Mouse (Mus musculus): ENCODE measurements around the gene Lrrc42.

Gene Lrrc42

DNA sequence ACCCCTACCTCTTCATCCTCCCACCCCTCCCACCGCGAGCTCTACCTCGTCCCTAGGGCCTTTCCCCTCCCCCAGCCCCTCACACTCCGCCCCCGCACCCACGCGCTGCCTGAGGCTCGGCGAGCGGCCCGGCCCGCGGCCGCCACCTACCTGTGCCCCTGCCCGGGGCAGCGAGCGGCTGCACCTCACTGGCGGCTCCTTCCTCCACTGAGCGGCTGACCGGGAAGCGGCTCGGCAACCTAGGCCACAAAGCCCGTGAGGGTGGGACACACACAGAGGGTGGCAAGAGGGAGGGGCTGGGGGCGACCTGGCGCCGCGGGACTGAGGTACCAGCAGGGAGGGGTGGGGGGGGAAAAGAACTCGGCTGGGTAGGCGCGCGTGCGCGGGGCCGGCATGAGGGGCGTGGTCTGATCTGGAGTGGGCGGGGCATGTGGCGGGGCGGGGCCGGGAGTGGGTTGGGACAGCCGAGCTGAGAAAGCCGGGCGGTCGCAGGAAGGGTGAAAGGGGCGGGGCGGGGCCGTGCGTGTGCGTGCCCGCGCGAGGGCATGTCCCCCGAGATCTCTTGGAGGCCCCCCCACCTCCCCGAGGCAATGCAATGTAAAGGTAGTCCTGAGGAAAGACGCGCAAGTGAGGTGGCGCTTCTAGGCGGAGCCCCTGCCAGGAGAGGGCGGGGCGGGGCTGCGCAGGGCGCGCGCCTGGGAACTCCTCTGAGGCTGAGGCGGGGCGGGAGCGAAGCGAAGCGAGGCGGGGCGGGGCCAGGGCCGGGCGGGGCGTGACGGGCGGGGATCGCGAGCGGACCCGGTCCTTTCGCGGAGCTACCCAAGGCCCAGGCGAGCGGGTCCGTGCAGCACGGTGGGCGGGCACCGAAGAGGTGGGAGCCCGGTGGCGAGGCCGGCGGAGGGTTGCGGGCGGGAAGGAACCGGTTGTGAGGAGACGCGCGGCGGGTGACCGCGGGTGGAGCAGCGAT, at the start of gene Lrrc42, which contains the start of gene Hspb11:
Gene Lrrc42 (minus strand): TSS at position 408 of the 967 bp plus-strand sequence.
Gene Hspb11 (plus strand): TSS at position 469 of the 967 bp plus-strand sequence.
- in situ Hi-C loops (cut with MboI; ENCODE audit: unreplicated experiment in 2 of 2), result loop anchor here (5.0 kb wide), 3 partner anchors 59 to 99 kb away; partner anchors contain the start of gene Yipf1 (in 2 of the 2)

DNA sequence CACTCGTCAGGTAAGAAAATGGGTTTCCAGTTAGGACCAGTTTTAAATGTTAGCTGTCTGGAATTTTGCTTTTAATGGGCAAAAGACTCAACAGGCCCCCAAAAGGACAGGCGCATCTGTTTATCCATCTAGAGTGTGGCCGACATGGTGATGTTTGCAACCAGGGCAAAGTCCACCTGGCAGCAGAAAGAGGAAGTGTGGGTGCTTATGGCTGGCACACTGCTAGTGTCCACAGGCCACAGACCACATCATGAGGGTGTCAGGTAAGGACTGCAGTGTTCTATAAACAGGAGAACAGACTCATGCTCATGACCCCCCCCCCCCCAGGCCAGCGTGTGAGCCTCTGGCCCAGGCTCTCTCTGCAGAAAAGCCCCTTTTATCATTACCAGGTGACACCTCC, 49.5 kb upstream of the Lrrc42 start:
- in situ Hi-C loops (cut with MboI; ENCODE audit: unreplicated experiment in 2 of 2), result no loop called here

GRCm38 (mm10) chr4:107302221-107302620, 48.9 kb upstream of the Lrrc42 start:
- in situ Hi-C loops (cut with MboI; ENCODE audit: unreplicated experiment in 2 of 2), result no loop called here

GRCm38 (mm10) chr4:107300902-107301555, 47.7 kb upstream of the Lrrc42 start:
- in situ Hi-C loops (cut with MboI; ENCODE audit: unreplicated experiment in 2 of 2), result no loop called here

DNA sequence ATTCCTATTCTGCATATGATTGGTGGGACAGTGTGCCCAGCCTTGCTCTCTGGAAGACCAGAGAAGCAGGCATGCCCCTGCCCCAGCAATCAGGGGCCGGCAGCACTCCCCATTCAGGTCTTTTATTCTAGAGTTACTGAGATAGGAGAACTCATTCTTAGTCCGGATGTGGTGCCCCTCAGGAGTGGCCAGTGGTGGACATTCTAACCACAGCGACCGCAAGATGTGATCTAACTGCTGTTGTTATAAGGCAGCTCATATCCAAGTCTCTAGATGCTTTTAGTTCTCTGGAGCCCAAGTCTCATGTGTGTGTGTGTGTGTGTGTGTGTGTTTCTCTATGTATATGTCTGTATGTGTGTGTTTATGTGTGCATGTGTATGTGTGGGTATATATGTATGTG, 47.0 kb upstream of the Lrrc42 start:
- in situ Hi-C loops (cut with MboI; ENCODE audit: unreplicated experiment in 2 of 2), result no loop called here

GRCm38 (mm10) chr4:107299779-107300340, 46.5 kb upstream of the Lrrc42 start:
- in situ Hi-C loops (cut with MboI; ENCODE audit: unreplicated experiment in 2 of 2), result no loop called here

DNA sequence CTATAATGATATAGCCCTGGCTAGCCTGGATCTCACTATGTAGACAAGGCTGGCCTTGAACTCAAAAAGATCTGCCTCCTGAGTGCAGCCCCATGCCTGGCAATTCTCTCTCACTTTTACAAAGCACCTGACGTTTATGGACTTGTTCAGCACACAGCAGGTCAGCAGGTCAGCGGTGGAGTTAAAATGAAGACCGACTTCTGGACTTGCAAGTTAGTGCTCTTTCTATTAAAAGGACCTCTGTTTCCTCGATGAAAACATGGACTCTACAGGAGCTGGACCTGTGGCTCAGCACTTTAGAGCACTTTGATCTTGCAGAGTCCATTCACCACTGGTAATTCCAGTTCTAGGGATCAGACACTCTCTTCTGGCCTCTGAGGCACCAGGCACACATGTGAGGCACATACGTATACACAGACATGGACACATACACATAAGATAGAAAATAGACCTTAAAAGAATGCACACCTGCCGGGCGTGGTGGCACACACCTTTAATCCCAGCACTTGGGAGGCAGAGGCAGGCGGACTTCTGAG, 44.8 kb upstream of the Lrrc42 start:
- in situ Hi-C loops (cut with MboI; ENCODE audit: unreplicated experiment in 2 of 2), result no loop called here

- in situ Hi-C loops (cut with MboI; ENCODE audit: unreplicated experiment in 2 of 2), result no loop called here
Observed at GRCm38 (mm10) chr4:107292273-107292662, 38.9 kb upstream of the Lrrc42 start.

DNA sequence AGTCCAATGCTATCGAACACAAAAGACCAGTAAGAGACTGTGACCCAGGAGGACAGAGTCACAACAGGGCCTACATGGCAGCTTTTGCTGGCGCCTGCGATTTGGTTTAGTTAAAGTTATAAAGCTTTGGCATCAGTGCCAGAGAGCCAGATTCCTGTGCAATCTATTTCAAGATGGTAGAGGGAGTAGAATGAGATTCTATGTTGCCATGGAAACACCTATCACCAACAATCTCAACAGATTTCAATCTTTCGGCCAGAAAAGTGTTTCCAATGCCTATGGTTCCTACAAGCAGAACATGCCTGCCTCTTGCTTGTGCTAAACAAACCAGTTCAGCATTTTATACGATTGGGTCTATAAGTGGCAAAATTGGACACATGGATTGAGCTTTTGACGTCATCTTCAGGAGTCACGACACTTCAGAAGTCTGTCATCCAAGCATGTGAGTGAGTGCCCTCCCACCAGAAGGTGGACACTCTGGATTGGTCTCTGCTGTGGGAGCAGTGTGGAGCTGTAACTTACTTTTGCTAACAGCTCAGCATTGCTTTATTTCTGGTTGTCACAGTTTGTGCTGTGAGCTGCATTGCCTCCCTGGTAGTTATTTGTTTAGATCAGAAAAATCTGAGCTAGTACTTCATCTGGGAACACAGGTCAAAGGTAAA, 38.4 kb upstream of the Lrrc42 start:
- in situ Hi-C loops (cut with MboI; ENCODE audit: unreplicated experiment in 2 of 2), result no loop called here

GRCm38 (mm10) chr4:107287517-107287916, 34.2 kb upstream of the Lrrc42 start:
- in situ Hi-C loops (cut with MboI; ENCODE audit: unreplicated experiment in 2 of 2), result no loop called here

DNA sequence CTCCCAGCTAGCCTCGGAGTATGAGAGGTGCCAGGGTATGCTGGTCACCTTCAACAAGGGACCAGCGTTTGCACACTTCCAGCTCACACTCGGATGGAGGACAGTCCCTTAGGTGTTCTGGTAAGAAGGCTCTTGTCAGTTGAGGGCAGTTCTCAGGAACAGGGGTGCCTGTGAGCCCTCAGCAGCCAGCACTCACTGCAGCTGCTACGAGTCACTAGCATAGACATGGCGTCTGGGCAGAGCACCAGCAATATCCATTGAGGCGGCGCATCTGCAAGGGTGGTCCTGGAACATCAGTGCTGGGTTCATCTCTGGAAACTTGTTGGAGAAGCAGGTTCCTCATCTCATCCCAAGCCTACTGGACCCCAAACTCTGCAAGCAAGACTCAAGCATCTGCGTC, 33.1 kb upstream of the Lrrc42 start:
- in situ Hi-C loops (cut with MboI; ENCODE audit: unreplicated experiment in 2 of 2), result no loop called here

DNA sequence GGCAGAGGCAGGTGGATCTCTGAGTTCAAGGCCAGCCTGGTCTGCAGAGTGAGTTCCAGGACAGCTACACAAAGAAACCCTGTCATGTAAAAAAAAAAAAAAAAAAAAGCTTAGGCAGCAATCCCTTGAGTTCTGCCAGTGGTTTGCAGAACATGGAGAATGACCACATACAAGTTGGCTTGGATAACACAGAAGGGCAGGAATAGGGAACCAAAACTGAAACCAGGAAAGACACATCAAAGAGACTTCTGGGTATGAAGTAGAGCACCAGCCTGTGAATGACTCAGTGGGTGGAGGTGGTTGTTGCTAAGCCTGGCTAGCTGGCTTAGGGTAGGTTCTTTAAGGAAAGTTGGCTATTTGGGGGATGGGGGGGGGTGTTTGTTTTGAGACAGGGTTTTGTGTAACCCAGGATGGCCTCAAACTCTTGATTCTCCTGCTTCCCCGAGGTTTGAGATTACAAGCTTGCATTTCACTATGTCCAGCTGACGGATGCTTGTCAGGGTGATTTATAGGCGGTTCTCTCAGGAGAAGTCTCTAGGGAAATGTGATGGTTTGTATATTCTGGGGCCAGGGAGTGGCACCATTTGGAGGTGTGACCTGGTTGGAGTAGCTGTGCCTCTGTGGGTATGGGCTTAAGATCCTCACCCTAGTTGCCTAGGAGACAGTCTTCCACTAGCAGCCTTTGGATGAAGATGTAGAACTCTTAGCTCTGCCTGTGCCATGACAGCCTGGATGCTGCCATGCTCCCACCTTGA, 32.3 kb upstream of the Lrrc42 start:
- in situ Hi-C loops (cut with MboI; ENCODE audit: unreplicated experiment in 2 of 2), result no loop called here

GRCm38 (mm10) chr4:107280843-107281475, 27.6 kb upstream of the Lrrc42 start:
- in situ Hi-C loops (cut with MboI; ENCODE audit: unreplicated experiment in 2 of 2), result no loop called here

DNA sequence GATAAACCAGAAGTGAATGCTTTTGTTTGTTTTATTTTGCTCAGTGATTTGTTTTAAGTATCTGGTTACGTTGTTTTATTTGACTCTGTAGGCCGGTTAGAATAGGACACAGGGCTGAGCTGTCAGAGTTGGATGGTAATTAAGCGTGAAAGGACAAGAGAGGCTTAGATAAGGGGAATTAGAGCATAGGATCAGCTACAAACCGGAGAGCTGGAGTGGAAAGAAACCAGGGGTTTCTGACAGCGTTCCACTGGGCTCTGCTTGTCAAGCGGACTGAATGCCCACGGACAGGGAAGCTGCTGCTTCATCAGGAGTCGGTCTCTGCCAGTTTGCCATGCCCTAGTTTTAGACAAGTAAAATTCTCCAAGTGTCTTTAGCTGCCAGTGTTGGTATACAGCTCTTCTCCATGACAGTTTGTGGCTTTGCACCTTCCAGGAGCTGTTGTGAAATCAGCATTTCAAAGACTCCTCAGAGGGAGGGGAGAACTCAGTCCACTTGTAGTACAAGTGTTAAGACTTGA, 24.9 kb upstream of the Lrrc42 start:
- in situ Hi-C loops (cut with MboI; ENCODE audit: unreplicated experiment in 2 of 2), result no loop called here

- in situ Hi-C loops (cut with MboI; ENCODE audit: unreplicated experiment in 2 of 2), result no loop called here
Observed at GRCm38 (mm10) chr4:107274511-107274910, 21.2 kb upstream of the Lrrc42 start.

DNA sequence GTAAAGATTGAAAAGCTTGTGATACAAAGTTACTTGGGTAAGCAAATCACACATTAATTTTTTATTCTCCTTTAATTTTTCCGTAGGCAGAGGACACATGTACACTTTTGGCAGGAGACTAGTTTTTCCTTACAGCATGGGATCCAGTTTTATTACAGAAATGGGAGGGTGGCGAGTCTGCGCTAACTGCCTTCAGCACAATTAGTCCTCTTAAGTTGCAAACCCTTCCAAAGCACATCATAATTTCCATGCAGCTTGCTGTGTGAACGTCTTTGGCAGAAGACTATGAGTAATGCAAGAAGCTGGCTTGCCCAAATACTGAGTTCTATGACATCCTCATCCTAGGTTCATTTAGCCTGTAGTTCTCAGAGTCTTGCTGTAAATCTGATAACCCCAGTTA, 20.4 kb upstream of the Lrrc42 start:
- in situ Hi-C loops (cut with MboI; ENCODE audit: unreplicated experiment in 2 of 2), result no loop called here

- in situ Hi-C loops (cut with MboI; ENCODE audit: unreplicated experiment in 2 of 2), result no loop called here
Observed at GRCm38 (mm10) chr4:107260001-107260400, 6.7 kb upstream of the Lrrc42 start.

DNA sequence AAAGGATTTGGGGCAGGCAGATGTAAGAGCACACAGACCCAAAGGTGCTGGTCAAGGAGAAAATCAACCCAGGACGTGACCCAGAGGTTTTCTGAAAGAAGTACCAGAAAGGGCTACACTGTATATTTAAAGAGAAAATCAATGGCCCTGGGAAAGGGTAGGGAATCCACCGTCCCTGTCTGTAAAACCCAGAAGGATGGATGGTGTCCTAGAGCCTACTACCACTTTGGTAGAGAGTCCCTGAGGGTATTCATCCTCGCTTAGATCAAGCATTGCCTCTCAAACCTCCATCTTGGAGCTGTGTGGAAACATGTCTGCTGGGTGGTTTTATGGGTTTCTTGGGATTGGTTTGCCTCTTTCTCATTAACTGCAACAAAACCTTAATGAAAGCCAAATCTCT, 1.1 kb upstream of the Lrrc42 start:
- in situ Hi-C loops (cut with MboI; ENCODE audit: unreplicated experiment in 2 of 2), result loop anchor here (5.0 kb wide), 3 partner anchors 58 to 98 kb away; partner anchors contain the start of gene Yipf1 (in 2 of the 2)

DNA sequence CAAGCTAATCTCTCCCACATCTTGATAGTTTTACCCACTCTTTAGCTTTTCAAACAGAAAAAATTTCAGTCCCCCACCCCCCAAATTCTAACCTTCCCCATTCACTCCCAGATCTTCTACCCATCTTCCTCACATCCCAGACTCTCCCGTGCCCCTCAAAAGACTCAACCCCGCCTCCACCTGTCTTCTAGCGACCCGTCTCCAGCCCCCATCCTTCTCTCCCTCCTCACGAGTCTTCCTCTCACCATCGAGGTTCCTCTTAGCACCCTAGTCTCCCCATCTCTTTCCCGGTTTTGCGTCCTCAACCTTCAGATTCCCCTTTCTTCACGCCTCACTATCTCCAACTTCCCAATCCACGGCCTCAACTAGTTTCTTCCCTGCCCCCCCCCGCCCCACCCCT, 810 bp downstream of the Lrrc42 start:
- in situ Hi-C loops (cut with MboI; ENCODE audit: unreplicated experiment in 2 of 2), result loop anchor here (5.0 kb wide), 3 partner anchors 60 to 100 kb away; partner anchors contain the start of gene Yipf1 (in 2 of the 2)
